Mouse (Mus musculus): ENCODE data around the gene Pip5k1b.

Pip5k1b gene

DNA sequence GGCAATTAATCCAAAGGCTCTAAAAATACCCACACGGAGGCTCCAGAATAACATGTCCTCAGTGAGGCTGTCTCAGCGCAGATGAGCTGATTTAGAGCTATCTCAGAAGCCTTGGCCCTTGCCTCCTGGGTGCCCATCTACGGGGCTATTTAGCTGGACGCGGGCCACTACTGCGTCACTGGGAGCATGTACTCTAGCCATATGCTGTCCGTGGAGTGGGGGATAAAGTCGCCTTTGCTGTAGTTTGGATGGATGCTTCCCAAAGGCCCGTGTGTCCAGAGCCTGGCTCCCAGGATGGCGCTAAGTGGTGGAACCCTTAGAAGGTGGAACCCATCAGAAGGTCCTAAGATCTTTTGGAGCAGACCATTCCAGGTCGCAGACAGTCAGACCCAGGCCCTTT, 241.0 kb downstream of the Pip5k1b start:
- TF ChIP-seq GATA4 (IDR thresholded peaks at IDR 0.05; ENCODE audit: insufficient replicate concordance, low read length): no peak

DNA sequence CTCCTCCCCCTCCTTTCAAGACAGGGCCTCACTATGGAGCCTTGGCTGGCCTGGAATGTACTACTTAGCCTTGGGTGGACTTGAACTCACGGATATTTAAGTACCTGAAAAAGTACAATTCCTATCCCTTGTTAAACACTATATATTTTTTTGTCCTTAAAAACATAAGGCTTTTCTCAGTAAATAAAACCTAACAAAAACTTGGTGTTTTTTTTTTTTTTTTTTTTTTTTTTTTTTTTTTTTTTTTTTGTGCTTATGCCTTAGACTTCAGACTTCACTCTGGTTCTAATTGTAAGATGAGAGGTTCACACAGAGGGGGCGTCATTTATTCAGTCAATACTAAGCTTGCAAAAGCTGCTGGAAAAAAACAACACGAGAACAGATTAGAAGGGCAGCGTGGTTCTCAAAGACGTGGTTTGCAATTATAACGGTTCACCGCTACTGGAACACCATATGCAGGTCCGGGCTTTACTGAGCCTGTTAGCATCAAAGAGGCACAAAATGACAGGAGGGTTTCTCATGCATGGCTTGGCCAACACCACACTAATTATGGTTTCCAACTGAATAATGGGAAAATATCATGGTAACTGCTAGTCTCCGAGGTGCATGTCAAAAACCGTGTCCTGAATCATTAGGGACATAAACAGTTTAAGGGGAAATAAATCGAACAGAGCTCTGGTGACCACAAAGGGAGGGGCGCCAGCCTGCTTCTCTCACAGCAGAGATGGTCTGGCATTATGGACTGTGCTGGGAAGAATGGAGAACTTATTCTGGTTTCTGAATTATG, 242.9 kb downstream of the Pip5k1b start:
- TF ChIP-seq GATA4 (IDR thresholded peaks at IDR 0.05; ENCODE audit: insufficient replicate concordance, low read length): no peak

DNA sequence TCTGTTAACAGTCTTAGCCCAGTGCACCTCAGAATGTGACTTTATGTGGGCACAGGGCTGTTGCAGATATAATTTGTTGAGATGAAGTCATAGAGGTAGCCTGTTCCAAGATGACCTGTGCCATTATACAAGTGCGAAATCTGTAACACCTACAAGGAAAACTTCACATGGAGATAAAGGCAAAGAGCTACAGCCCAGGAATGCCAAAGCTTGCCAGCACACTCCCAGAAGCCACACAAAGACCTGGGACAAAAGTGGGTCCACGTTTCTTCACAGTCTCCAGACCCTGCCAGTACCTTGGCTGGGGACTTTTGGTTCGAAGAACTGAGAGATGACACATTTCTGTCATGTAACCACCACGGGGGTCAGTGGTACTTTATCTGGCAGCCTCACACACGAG, 243.6 kb downstream of the Pip5k1b start:
- no peak for TF ChIP-seq GATA4 (IDR thresholded peaks at IDR 0.05; ENCODE audit: insufficient replicate concordance, low read length)

DNA sequence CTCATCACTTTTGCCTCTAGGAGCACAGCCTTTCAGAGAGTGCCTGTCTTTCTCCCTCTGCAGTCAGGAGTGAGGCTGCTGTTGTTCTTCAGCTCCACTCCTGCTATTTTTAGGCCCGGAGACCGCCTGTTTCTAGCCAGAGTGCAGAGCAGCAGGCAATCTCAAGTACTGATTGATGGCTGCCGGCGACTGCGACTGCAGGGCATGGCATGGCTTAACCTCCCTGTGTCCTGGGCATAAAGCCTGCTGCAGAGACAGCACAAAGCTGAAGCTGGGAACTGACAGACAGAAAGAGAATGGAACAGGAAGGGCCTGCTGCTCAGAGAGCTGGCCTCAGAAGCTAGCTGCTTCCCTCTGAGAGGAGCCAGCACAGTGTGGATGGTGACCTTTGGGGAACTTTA, 247.4 kb downstream of the Pip5k1b start:
- TF ChIP-seq GATA4 (IDR thresholded peaks at IDR 0.05; ENCODE audit: insufficient replicate concordance, low read length): no peak

DNA sequence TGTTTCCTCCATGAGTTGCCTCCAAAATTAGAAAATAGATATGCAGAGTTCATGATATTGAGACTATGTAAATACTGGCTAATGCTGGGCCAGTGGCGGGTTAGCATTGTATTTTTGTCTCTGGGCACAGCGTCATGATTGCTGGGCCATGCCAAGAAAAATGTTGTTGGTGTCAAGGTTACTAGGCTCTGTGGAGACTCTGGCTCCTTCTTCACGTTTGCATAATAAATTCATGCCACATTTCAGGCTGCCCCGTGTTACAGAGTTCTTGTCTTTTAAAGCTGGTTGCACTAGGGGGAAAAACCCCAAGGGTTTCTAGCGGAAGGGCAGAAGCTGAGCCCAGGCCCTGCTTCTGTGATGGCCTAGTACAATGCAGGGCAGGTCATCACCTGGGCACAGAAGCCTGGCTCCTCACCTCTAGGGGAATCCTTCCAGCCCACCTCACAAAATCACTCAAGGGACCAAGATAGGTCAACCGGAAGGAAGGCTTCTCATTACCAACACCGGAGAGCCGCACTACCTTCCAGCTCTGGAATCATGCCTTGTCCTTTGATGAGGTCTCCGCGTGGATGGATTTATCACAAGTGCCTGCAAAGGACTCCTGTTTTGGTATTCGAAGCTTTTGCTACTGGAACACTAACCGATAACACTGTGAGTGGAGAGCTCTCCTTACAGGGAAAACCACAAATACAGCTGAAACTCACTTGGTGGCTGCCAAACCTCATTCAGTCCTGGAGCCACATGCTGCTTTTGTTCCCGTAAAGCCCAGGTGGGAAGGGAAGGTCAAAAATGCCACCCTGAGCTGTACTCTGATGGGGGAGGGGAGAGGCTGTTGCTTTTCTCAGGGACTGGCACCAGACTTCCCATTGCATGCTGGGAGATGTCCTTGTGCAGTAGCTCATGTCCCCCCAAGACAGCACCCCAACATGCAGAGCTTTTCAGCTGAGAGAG, 248.1 kb downstream of the Pip5k1b start:
- TF ChIP-seq GATA4 (IDR thresholded peaks at IDR 0.05; ENCODE audit: insufficient replicate concordance, low read length): no peak

DNA sequence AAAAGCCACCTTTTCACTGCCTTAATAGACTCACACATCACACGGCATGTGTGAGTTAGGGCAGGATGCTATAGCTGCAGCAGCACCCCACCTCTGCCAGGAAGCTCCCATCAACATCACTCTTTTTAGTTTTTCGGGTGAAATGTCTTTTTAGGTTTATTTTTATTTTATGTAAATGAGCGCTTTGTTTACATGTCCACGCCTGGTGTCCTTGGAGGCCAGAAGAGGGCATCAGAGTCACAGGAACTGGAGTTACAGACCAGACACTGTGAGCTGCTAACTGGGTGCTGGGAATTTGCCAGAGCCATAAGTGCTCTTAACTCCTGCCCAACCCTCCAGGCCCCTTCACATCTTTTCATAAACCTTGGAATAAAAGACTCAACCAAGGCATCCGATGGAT, 249.3 kb downstream of the Pip5k1b start:
- no peak for TF ChIP-seq GATA4 (IDR thresholded peaks at IDR 0.05; ENCODE audit: insufficient replicate concordance, low read length)

DNA sequence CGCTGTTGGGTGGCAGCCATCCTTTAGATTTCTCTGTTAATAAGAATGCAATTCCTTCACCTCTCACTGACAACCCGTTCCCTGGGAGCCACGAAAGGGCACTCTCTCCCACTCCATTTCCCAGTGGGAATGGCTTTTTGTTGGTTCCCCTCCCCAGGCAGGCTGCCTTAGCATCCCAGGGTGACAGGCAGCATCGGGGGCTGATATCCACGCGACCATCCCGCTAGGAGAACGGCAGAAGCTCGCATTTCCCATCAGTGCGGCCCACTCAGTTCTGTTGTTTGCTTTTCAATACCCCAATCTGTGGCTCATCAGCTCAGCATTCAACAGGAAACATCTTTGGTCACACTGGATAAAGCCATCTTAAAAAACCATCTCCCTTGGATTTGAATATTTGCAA, 253.5 kb downstream of the Pip5k1b start:
- TF ChIP-seq GATA4 (IDR thresholded peaks at IDR 0.05; ENCODE audit: insufficient replicate concordance, low read length): no peak

DNA sequence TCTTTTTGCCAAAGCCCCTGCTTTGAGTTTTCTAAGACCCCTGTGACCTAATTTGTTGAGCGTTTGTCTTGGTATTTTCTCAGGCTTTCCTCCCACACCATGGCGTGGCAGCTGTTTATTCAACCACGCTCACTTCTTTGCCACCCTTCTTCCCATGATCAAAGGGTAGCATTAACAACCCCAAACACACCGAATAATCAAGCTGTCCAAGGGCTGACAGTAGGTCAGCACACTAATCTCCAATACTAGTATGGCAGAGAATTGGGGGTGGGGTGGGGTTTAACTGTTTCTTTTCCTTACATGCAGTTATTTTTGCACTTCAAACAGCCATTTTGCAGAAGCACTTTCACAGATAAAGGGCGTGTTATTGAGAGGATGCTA, 253.9 kb downstream of the Pip5k1b start:
- no peak for TF ChIP-seq GATA4 (IDR thresholded peaks at IDR 0.05; ENCODE audit: insufficient replicate concordance, low read length)

DNA sequence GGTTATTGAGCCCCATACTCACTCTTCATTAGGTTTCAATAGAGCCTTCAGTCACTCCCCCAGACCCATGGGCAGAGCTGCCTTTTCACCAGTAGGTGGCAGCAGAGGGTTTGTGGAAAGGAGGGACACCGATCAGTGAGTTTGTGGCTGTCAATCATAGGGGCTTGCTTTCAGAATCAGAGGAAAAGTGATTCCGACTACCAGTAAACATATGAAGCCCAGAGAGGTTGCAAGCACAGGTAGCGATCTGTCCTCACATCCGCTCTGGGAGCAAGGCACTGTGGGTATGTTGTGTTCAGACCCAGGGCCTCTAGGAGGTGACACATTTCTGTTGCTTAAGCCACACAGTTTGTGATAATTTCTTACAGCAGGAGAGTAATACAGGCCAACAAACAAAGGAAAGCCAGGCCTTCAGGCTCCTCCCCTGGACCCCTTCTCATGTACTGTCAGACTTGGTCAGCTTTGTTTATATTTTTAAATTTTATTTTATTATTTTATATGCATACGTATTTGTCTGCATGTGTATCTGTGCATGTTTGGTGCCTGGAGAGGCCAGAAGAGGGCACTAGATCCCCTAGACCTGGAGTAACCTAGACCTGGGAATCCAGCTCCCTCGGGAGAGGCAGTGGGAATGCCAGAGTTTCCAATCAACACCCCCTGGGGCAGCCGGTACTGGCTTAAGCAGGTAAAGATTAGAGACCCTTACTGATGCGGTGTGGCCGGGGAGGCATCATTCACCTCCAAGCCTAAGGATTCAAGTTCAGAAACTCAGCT, 254.5 kb downstream of the Pip5k1b start:
- no peak for TF ChIP-seq GATA4 (IDR thresholded peaks at IDR 0.05; ENCODE audit: insufficient replicate concordance, low read length)

DNA sequence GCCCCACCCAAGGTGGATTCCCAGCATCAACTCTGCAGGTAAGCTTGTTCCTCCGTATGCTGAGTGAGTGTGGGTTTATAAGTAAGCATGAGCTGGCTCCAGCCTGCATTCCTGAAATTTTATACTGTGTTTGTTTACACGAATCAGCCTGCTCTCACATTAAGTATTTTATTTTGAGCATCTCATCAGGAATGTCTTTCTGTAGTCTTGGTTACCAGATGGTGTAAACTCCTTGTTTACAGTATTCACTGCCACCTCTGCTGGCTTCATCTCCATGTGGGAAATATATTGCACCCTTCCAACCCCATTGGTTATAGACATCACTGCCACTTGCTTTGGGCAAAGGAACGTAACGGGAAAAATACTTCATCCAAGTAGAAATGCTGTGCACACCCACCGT, 262.1 kb downstream of the Pip5k1b start:
- TF ChIP-seq GATA4 (IDR thresholded peaks at IDR 0.05; ENCODE audit: insufficient replicate concordance, low read length): no peak

DNA sequence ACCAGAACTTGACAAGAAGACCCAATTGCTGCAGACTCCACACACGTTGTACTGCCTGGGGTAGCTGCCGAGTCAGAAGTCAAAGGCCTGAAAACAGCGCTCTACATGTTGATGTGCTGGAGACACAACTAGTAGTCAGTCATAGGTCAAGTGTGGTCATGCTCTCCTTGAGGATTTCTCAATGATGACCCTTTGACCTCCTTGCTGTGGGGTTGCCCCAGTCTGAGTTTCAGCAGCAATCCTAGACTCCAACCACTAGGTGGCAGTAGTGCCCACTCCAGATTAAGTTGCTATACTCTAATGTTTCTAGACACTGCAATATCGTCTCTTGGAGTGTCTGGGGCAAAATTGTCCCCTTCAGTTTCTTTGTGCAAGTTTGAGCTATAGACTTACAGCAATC, 271.5 kb downstream of the Pip5k1b start:
- no peak for TF ChIP-seq GATA4 (IDR thresholded peaks at IDR 0.05; ENCODE audit: insufficient replicate concordance, low read length)

DNA sequence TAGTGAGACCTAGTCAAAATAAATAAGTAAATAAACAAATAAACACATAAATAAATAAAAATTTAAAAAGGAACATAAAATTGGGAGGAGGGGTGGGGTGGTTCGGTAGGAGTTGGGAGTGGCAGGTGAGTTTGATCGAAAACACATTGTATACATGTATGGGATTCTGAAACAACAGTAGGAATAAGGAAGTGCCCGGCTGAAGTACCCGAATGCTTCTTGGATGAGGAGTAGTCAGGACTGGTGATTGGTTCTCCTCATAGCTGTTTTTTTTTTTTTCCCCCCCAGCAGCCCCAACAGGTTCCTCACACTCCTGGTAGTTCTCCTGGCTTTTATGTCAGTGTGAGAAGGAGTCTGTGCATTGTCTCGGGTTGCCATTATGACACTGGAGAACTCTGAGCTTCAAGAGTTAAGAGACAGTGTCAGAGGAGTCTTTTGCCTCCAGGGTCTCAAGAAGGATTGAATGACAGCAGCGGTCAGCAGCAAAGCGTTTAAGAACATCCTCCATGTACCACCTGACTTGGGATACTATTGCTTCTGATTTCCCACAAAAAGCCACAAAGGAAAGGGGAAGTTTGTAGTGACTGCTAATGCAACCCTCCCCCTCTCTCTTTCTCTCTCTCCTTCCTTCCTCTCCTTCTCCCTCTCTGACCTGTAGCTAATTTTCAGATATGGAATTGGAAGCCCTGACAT, 274.2 kb downstream of the Pip5k1b start:
- no peak for TF ChIP-seq GATA4 (IDR thresholded peaks at IDR 0.05; ENCODE audit: insufficient replicate concordance, low read length)

DNA sequence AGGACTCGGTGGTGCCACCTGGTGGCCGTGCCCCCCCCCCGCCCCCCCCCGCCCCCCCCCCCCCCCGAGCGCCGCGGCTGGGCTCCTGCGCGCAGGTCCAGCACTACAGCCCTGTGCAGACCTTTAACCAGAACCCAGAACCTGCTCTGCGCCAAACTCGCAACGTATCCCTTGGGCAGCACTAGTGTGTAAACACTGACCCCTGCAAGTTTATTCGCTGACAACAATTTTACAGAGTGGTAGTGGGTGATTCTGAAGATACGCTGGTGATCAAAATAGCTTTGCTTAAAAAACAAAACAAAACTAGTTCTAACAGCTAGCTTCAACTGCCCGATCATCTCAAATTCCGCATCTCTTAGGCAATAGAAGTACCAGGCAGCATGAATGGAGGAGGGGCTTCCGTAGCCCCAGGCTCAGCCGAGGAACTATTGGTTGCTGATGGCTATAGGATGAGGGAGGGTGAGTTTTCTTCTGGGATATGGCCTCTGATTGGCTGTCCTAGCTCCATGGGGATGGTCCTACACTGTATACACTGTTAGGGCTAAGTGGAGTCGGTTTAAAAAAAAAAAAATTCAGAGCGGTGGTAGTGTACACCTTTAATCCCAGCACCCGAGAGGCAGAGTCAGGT, 275.0 kb downstream of the Pip5k1b start, which contains the start of gene Fxn:
Gene Fxn (minus strand): TSS at position 5 of the 628 bp plus-strand sequence.
- no peak for TF ChIP-seq GATA4 (IDR thresholded peaks at IDR 0.05; ENCODE audit: insufficient replicate concordance, low read length)
